Comparison of ENCODE assay signal across 16 mouse cellular contexts in genomic region chr6:102231015-102231414, GRCm38 (mm10).
"Had no signal": no experiment of that assay in that cellular context is flagged by ENCODE, and none has a peak within 500 bp of the region (broad histone marks: within the 10 kb centered on the region; RNA-seq: fewer than 3 reads in every experiment).

No protein-coding gene starts in this region.

- ATAC-seq: hindbrain, postnatal 0 days; intestine, embryonic 16.5 days had no signal

- DNase-seq: gastrocnemius, adult 2 months; gastrocnemius, postnatal 10 days; gastrocnemius, postnatal 25 days; heart, adult 18-20 months; heart, postnatal 10 days; heart, postnatal 4 days; kidney, adult 11 months; kidney, adult 2 months; kidney, adult 9 months; kidney, postnatal 14 days; kidney, postnatal 36 days; layer of hippocampus, adult 9-11 months; liver; liver, embryonic 13.5 days had no signal
